Comparison of ENCODE assay signal across 9 mouse cellular contexts in genomic region chr15:100419901-100420745, GRCm38 (mm10). TPM values are rescaled to one million over a fixed set of nuclear protein-coding genes. Genes with fewer than 3 reads are reported as not detected.
DNase-seq lines count a peak whose midpoint lies in the region; ATAC-seq and TF ChIP-seq lines count a peak whose summit lies in the region.
"Had no signal": no experiment of that assay in that cellular context is flagged by ENCODE, and none has a peak within 500 bp of the region (broad histone marks: within the 10 kb centered on the region; RNA-seq: fewer than 3 reads in every experiment).

No protein-coding gene starts in this region.

- no peaks in the 10 kb centered on the region for H3K9me3 ChIP-seq in hindbrain, embryonic 13.5 days
- H3K9me3 ChIP-seq in hindbrain, postnatal 0 days (ENCODE audit: low read length): no peaks in the 10 kb centered on the region
- H3K9me3 ChIP-seq in limb, embryonic 13.5 days: no peaks in the 10 kb centered on the region

- H3K4me2 ChIP-seq in hindbrain, embryonic 13.5 days: no peak overlapping the region
- H3K4me2 ChIP-seq in hindbrain, postnatal 0 days (ENCODE audit: low read depth, low read length): no peak overlapping the region
- no peak overlapping the region; the same call in 1 of the 2 replicates for H3K4me2 ChIP-seq in limb, embryonic 13.5 days (replicated peaks)

- peaks cover 55% of the 10 kb centered on the region for H3K4me1 ChIP-seq in hindbrain, embryonic 13.5 days (replicated peaks)
- peaks cover 17% of the 10 kb centered on the region; the same call in 1 of the 2 replicates for H3K4me1 ChIP-seq in hindbrain, postnatal 0 days (ENCODE audit: insufficient read depth, low read length)
- H3K4me1 ChIP-seq in limb, embryonic 13.5 days: peaks cover 67% of the 10 kb centered on the region

- no peak overlapping the region for H3K4me3 ChIP-seq in hindbrain, embryonic 13.5 days
- H3K4me3 ChIP-seq in hindbrain, postnatal 0 days (ENCODE audit: low read length): no peak overlapping the region
- H3K4me3 ChIP-seq in limb, embryonic 13.5 days: no peak overlapping the region

- H3K36me3 ChIP-seq in hindbrain, embryonic 13.5 days: no peaks in the 10 kb centered on the region
- no peaks in the 10 kb centered on the region for H3K36me3 ChIP-seq in hindbrain, postnatal 0 days (ENCODE audit: insufficient read depth, low read length)
- no peaks in the 10 kb centered on the region for H3K36me3 ChIP-seq in limb, embryonic 13.5 days

- no peak for DNase-seq in hindbrain, postnatal 0 days (ENCODE audit: low spot score)
- DNase-seq in thymus, postnatal 0 days (ENCODE audit: low spot score): peak; percentile 46
- DNase-seq in thymus, postnatal 36 days: no peak
- DNase-seq in yolk sac, embryonic 10.5 days (ENCODE audit: low spot score): peak; percentile 72
- no peak for DNase-seq in gastrocnemius, adult 8-10 months (ENCODE audit: low spot score in 2 of 2)
- DNase-seq: cerebellum, postnatal 10 days had no signal

- peak overlapping the region; percentile 46; the same call in 1 of the 2 replicates for H3K9ac ChIP-seq in hindbrain, embryonic 13.5 days
- no peak overlapping the region for H3K9ac ChIP-seq in hindbrain, postnatal 0 days (replicated peaks; ENCODE audit: low read length)
- peak overlapping the region; percentile 45; the same call in 1 of the 2 replicates for H3K9ac ChIP-seq in limb, embryonic 13.5 days

- peaks cover 15% of the 10 kb centered on the region for H3K27me3 ChIP-seq in hindbrain, embryonic 13.5 days
- H3K27me3 ChIP-seq in hindbrain, postnatal 0 days (ENCODE audit: insufficient read depth, low read length): no peaks in the 10 kb centered on the region
- H3K27me3 ChIP-seq in limb, embryonic 13.5 days: peaks cover 12% of the 10 kb centered on the region

- no peak for TF ChIP-seq CTCF in hindbrain, postnatal 0 days (IDR thresholded peaks at IDR 0.05; ENCODE audit: low read depth)

- H3K27ac ChIP-seq in hindbrain, embryonic 13.5 days: peak overlapping the region; percentile 12; the same call in 1 of the 2 replicates
- H3K27ac ChIP-seq in hindbrain, postnatal 0 days: no peak overlapping the region
- H3K27ac ChIP-seq in limb, embryonic 13.5 days: peak overlapping the region; percentile 10; the same call in 1 of the 2 replicates

- no peak for ATAC-seq in hindbrain, embryonic 13.5 days (ENCODE audit: low FRiP score)
- ATAC-seq in hindbrain, postnatal 0 days: no peak
- ATAC-seq in limb, embryonic 13.5 days (ENCODE audit: low FRiP score, low read depth): no peak
- no peak for ATAC-seq in monocyte, adult 5-6 weeks (replicated peaks; ENCODE audit: insufficient number of reproducible peaks, low FRiP score, low TSS enrichment, poor library complexity, severe bottlenecking)

- WGBS in hindbrain, embryonic 13.5 days: 70% methylated on average over 9 of the region's 9 CpGs
- WGBS in hindbrain, postnatal 0 days: 70% methylated on average over 9 of the region's 9 CpGs
- 68% methylated on average over 9 of the region's 9 CpGs for WGBS in limb, embryonic 13.5 days

RNA-seq across cellular contexts. Expression of gene Gm5475, which starts 1.8 kb away (rescaled TPM):
- 0.10 and 0.14 TPM in 2 replicates for polyA plus RNA-seq in hindbrain, embryonic 13.5 days (2015; fragmentation: Nextera tagmentation; extraction: Ambion mirVana)
- total RNA-seq in hindbrain, postnatal 0 days (2014; rRNA removed): not detected in 2 replicates
- polyA plus RNA-seq in hindbrain, postnatal 0 days (2015; fragmentation: Nextera tagmentation; extraction: Ambion mirVana): 0.10 and 0.19 TPM in 2 replicates
- polyA plus RNA-seq in thymus, postnatal 0 days (2015; fragmentation: Nextera tagmentation; extraction: Ambion mirVana): 0.16 and 0.18 TPM in 2 replicates
- polyA plus RNA-seq in limb, embryonic 13.5 days (2015; fragmentation: Nextera tagmentation; extraction: Ambion mirVana): 0.05 TPM in 1 of 2 replicates, not detected in the other
- total RNA-seq in gastrocnemius, adult 8-10 months (2022): under 1 TPM in 1 of 4 experiments, not detected in 3; 0.12 TPM
- 0.49 TPM in 1 of 3 replicates, not detected in the others for total RNA-seq in monocyte, adult 5-6 weeks (2017)

RNA-seq across cellular contexts. Expression of gene Slc11a2, which starts 4.7 kb away (rescaled TPM):
- polyA plus RNA-seq in hindbrain, embryonic 13.5 days (2015; fragmentation: Nextera tagmentation; extraction: Ambion mirVana): 23.8 and 24.1 TPM in 2 replicates
- total RNA-seq in hindbrain, postnatal 0 days (2014; rRNA removed): 25.1 and 40.1 TPM in 2 replicates
- 14.5 and 18.5 TPM in 2 replicates for polyA plus RNA-seq in hindbrain, postnatal 0 days (2015; fragmentation: Nextera tagmentation; extraction: Ambion mirVana)
- polyA plus RNA-seq in thymus, postnatal 0 days (2015; fragmentation: Nextera tagmentation; extraction: Ambion mirVana): 23.8 and 27.3 TPM in 2 replicates
- polyA plus RNA-seq in limb, embryonic 13.5 days (2015; fragmentation: Nextera tagmentation; extraction: Ambion mirVana): 18.7 and 25.3 TPM in 2 replicates
- 10 to 100 TPM; 31.0 to 39.7 (median 36.9) TPM for total RNA-seq in gastrocnemius, adult 8-10 months (2022)
- total RNA-seq in monocyte, adult 5-6 weeks (2017): 5.1 to 17.3 TPM (median 9.7 TPM) in 3 replicates

RNA-seq across cellular contexts. Expression of gene Letmd1, which starts 48.7 kb away (rescaled TPM):
- 53.1 and 56.4 TPM in 2 replicates for polyA plus RNA-seq in hindbrain, embryonic 13.5 days (2015; fragmentation: Nextera tagmentation; extraction: Ambion mirVana)
- 79.5 and 88.6 TPM in 2 replicates for total RNA-seq in hindbrain, postnatal 0 days (2014; rRNA removed)
- polyA plus RNA-seq in hindbrain, postnatal 0 days (2015; fragmentation: Nextera tagmentation; extraction: Ambion mirVana): 44.7 and 45.6 TPM in 2 replicates
- polyA plus RNA-seq in thymus, postnatal 0 days (2015; fragmentation: Nextera tagmentation; extraction: Ambion mirVana): 25.2 and 26.3 TPM in 2 replicates
- 34.1 and 34.3 TPM in 2 replicates for polyA plus RNA-seq in limb, embryonic 13.5 days (2015; fragmentation: Nextera tagmentation; extraction: Ambion mirVana)
- total RNA-seq in gastrocnemius, adult 8-10 months (2022): 1 to 10 TPM; 6.6 to 7.9 (median 7.0) TPM
- total RNA-seq in monocyte, adult 5-6 weeks (2017): 12.8 to 20.7 TPM (median 13.0 TPM) in 3 replicates

RNA-seq across cellular contexts. Expression of gene Higd1c, which starts 55.8 kb away (rescaled TPM):
- not detected in 2 replicates for polyA plus RNA-seq in hindbrain, embryonic 13.5 days (2015; fragmentation: Nextera tagmentation; extraction: Ambion mirVana)
- not detected in 2 replicates for total RNA-seq in hindbrain, postnatal 0 days (2014; rRNA removed)
- polyA plus RNA-seq in hindbrain, postnatal 0 days (2015; fragmentation: Nextera tagmentation; extraction: Ambion mirVana): not detected in 2 replicates
- not detected in 2 replicates for polyA plus RNA-seq in thymus, postnatal 0 days (2015; fragmentation: Nextera tagmentation; extraction: Ambion mirVana)
- polyA plus RNA-seq in limb, embryonic 13.5 days (2015; fragmentation: Nextera tagmentation; extraction: Ambion mirVana): not detected in 2 replicates
- not detected for total RNA-seq in gastrocnemius, adult 8-10 months (2022)
- total RNA-seq in monocyte, adult 5-6 weeks (2017): not detected in 3 replicates

Comparison
In these comparisons a context has a peak if more than half of its experiments do, and no peak if none do; other contexts are left out.
1. DNase-seq: peak in thymus, postnatal 0 days (single experiment) and yolk sac, embryonic 10.5 days (single experiment); none in hindbrain, postnatal 0 days (single experiment), thymus, postnatal 36 days (0 of 2) and gastrocnemius, adult 8-10 months (0 of 2).